Mouse (Mus musculus) embryonic fibroblast, embryonic 13.5 days (primary cell): ENCODE results near the gene Rptor.

Source experiments
- CTCF ChIP-seq: IDR thresholded peaks from 2 replicates; pipeline ENCODE4 v1.5.1; 2011; ENCODE audit warnings: mild to moderate bottlenecking, control low read depth, low read length, moderate library complexity, borderline replicate concordance; ENCODE audit not compliant: insufficient read depth
- POLR2A ChIP-seq: IDR thresholded peaks from 2 replicates; pipeline ENCODE4 v1.6.1; 2011; ENCODE audit warnings: low read depth, mild to moderate bottlenecking, control low read depth, low read length, moderate library complexity

DNA sequence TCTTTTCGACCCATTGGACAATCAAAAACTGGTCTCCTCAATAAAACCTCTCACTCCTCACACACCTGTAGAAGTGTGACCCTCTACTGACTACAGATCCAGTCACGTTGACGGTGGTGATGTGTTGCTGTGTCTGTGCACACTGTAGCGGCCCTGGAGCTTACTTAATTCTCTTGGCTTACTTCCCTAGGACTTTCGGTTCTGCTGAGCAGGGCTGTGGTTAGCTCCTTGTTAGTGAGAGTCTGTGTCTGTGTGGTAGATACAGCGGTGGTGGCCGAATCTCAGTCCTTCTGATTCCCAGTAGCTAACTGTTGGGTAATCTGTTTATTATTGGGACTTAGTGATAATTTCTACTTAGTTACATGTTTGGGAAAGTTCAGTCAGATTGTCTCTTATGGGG is 12.4 kb downstream of the Rptor start:
- TF ChIP-seq POLR2A (no peak), CTCF (no peak)
